Mouse (Mus musculus) lung, adult 2 months (tissue): ENCODE data around the gene Evc. TPM values are rescaled to one million over a fixed set of nuclear protein-coding genes. Genes with fewer than 3 reads are reported as not detected.

Experiments
- DNase-seq: peaks from one replicate; pipeline ENCODE4 v3.0.0; 2022
- H3K4me1 ChIP-seq: fragments of 200-500 bp; 2 replicates; pipeline ENCODE4 v1.6.1; 2011; ENCODE audit warnings: low read length; ENCODE audit not compliant: control insufficient read depth, insufficient read depth
- H3K4me3 ChIP-seq: fragments of 200-500 bp; replicated peaks from 2 replicates; pipeline ENCODE3; 2011; ENCODE audit warnings: low read depth, mild to moderate bottlenecking, control low read depth, low read length; ENCODE audit errors: extremely low read depth
- CTCF ChIP-seq: fragments of 200-500 bp; IDR thresholded peaks from 2 replicates; pipeline ENCODE4 v1.5.1; 2011; ENCODE audit warnings: mild to moderate bottlenecking, low read length, control low read depth; ENCODE audit not compliant: insufficient read depth
- POLR2A ChIP-seq: fragments of 200-500 bp; IDR thresholded peaks from 2 replicates; pipeline ENCODE4 v1.6.1; 2011; ENCODE audit warnings: low read depth, mild to moderate bottlenecking, control low read depth, low read length, borderline replicate concordance; ENCODE audit errors: extremely low read depth
- WGBS: fragments of 180-500 bp; shearing (Covaris S2); methylation state at CpG from one replicate; pipeline ENCODE4 v1.1.7; 2018; 5-methylcytosine and 5-hydroxymethylcytosine counted together
- polyA plus RNA-seq: library from polyadenylated mRNA; depleted of rRNA; stranded (reverse); fragments of >200 nt; gene quantifications from 2 replicates; pipeline ENCODE4 v1.2.3, GENCODE M21; 2012

Gene Evc
- polyA plus RNA-seq, 1 experiment: 11.8 TPM

DNA sequence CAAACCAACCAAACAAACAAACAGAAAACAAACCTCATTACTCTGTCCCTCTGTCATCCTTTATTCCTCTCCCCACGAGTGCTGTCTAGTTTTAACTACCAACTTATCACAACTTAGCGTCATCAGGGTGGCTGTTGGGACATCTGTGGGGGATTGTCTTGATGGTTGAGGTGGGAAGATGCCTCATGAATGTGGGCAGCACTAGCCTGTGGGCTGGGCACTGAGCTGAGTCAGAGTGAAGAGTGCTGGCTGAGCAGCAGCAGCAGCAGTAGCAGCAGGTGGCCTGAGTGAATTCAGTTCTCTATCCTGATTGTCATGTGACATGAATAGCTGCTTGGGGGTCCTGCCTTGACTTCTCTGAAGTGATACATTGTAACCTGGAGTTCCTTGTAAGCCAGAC lies 7.3 kb upstream of the Evc start:
- H3K4me3 ChIP-seq: no peak overlapping the region
- 79% methylated on average over 2 of the region's 2 CpGs for WGBS
- no peak for DNase-seq
- no peak for TF ChIP-seq POLR2A
- no peak for TF ChIP-seq CTCF
- H3K4me1 ChIP-seq: no peaks in the 10 kb centered on the region

DNA sequence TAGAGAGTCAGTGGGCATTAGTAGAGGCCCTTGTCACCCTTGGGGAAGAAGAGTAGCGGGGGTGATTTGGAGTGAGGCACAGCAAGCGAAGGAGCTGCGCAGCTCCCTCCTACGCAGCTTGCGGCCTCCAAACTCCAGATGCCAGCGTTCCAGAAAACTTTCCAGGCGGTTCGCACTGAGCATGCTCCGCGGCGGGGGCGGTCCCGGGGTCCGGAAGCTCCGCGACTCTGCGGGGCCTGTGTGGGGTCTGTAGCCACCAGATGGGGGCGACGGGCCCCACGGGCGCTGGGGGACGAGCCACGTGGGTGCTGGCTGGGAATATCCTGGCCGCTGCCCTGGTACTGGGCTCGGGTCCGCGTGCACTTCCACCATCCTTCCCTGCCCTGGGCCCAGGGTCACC lies 1.6 kb upstream of the Evc start, which contains the start of gene Evc2:
Gene Evc2 (plus strand): TSS at position 212 of the 400 bp plus-strand sequence.
- peak; percentile 72; the same call in 1 of the 2 replicates for TF ChIP-seq POLR2A
- no peak for TF ChIP-seq CTCF
- Histone ChIP-seq H3K4me3 (peak within 1 kb of the TSS; percentile 43), H3K4me1 (no peaks in the 10 kb centered on the region; the same call in 1 of the 2 replicates)
- WGBS: 1% methylated on average over 27 of the region's 27 CpGs
- DNase-seq: peak; percentile 50

DNA sequence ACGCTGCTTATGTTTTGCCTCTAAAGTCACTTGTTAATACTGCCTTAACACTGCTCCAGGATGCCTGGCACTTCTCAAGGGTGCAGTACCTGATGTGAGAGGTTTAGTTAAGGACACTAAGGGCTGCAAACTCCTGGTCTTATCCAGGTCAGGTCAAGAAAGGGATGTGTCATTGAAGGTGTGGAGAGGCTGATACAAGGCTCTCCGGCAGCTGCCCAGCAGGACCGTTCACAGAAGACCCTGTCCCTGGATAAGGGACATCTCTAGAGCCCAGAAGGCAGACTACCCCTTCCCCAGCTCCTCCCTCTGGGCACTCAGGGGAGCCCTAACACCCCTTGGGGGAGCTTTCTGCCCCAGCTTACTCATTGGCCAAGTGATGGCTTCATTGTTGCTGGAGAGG lies 1.0 kb upstream of the Evc start:
- H3K4me1 ChIP-seq: no peaks in the 10 kb centered on the region; the same call in 1 of the 2 replicates
- no peak overlapping the region for H3K4me3 ChIP-seq
- 58% methylated on average over 3 of the region's 3 CpGs for WGBS
- no peak for DNase-seq
- no peak for TF ChIP-seq POLR2A
- TF ChIP-seq CTCF: no peak

DNA sequence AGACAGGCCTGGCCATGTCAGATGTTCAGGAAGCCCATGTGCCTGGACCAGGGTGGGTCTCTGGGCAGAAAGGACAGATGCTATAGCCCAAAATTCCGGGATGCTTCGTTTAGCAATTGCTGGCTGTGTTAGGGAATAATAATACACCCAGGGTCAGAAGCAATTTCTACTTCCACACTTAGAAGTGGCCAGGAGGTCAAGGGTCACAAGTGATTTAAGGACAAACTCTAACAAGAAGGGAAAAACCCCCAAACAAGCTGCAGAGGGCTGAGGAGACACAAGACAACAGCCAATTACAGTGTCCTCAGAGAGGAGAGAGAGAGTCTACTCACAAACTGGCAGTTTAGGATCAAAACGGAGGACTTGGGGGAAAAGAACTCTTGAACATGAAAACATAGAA lies 1.6 kb downstream of the Evc start:
- H3K4me1 ChIP-seq: no peaks in the 10 kb centered on the region; the same call in 1 of the 2 replicates
- WGBS: 58% methylated on average over 3 of the region's 3 CpGs
- TF ChIP-seq CTCF: no peak
- no peak for TF ChIP-seq POLR2A
- no peak for DNase-seq
- H3K4me3 ChIP-seq: no peak overlapping the region

DNA sequence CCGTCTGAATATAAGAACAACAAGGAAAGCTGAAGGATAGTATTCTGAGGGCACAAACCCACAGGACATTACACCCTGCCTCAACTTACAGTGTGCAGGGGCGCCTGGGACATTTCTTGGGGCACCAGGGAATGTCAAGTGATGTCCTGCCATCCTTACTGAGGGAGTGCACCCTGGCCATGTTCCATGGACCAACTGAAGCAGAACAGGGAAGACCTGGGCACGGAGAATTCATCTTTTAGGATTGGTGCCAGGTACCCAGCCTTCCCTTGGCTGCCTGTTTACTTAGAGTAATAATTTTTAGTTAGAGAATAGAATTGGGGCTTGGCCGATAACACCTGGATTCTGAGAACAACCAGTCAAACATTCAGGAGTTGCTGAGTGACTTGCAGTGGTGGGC lies 4.6 kb downstream of the Evc start:
- H3K4me3 ChIP-seq: no peak overlapping the region
- 78% methylated on average over 4 of the region's 4 CpGs for WGBS
- TF ChIP-seq CTCF (no peak), POLR2A (no peak)

DNA sequence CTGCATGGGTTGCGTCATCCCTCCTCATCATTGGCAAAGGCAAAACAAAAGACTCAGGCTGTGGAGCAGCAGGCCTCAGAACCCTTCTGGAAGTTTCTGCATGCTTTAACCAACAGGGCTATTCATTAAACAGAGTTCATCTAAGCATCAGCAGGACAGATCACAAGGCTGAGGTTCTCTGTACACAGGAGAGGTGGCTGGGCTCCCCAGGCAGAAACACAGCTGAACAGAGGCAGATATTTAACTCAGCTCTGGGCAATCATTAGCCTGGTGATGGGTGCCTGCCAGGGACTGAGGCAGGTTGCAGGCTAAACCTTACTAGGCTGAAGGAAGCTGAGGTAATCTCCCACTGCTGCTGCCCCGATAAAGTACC lies 5.6 kb downstream of the Evc start:
- no peaks in the 10 kb centered on the region for H3K4me1 ChIP-seq
- DNase-seq: no peak
- H3K4me3 ChIP-seq: no peak overlapping the region
- TF ChIP-seq CTCF: no peak
- no peak for TF ChIP-seq POLR2A
- WGBS: 84% methylated on average over 2 of the region's 2 CpGs

More for the DNA sequence above, 4.6 kb downstream of the Evc start:
- DNase-seq: no peak
- H3K4me1 ChIP-seq: no peaks in the 10 kb centered on the region

DNA sequence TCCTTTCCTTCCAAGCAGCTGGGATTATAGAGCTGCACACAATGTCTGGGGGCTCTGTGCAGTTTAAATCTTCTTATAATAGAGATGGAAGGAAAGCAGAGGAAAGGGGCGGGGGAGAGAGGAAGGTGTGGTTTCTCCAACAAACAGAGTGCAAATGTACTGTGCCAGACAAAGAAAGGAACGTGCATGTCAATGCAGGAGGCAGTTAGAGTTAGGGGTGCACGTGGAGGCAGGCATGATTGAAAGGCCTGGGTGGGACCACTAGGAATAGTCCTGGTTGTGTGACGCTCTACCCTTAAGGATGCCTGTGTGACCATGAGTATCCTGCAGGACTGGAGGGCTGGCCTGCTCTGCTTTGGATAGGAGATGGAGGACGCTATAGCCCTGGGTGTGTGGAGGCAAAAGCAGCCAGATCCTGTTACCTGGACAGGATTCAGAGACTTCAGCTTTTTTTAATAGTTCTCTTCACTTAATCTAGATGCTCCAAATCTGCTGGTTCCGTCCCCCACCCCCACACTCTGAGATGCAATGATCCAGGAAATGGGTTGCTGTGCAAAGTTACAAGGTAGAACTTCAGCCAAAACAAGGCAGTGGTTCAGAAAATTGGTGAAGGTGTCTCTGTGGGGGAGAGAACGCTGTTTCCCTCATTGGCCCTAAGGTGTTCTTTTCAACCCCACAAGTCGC lies 6.1 kb downstream of the Evc start:
- DNase-seq: no peak
- TF ChIP-seq CTCF: no peak
- no peak for TF ChIP-seq POLR2A
- WGBS: 75% methylated on average over 8 of the region's 8 CpGs
- Histone ChIP-seq H3K4me3 (no peak overlapping the region), H3K4me1 (no peaks in the 10 kb centered on the region)

DNA sequence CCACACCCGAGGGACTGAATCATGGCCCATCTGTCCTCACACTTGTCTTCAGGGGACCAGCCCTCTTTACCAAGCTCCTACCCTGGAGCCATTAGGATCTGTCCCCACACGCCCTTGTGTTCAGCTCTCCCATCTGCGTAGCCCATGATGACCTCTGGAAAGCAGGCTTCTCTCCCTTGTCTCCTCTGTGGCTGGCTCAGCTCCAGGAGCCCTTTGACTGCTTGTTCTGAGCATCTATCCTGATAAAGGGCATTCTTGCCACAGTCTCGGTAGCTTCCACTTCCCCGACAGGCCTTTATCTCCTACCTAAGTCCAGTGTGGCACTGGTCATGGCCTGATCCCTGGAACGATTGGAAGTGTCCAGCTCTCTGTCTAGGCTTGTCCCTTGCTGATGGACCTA lies 10.0 kb downstream of the Evc start:
- H3K4me3 ChIP-seq: no peak overlapping the region
- TF ChIP-seq POLR2A (no peak), CTCF (no peak)
- no peaks in the 10 kb centered on the region for H3K4me1 ChIP-seq
- DNase-seq: no peak
- WGBS: 80% methylated on average over 6 of the region's 6 CpGs

DNA sequence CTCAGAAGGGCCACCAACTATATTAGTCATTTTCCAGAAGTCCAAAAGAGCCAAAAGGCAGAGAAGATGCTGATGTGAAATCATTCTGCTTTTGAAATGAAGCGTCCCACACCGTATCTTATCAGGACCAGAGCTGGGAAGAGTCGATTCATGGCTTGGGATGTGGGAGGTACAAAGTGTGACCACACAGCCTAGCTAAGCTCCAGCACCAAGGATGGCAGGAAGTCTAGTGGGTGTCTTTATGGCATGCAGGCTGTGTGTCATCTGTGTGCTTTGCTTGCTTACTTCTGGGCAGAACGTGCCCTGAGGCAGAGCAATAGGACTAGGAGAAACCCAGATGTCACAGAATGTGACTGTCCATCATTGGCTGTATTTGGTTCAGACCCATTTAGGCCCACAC lies 15.9 kb downstream of the Evc start:
- WGBS: 81% methylated on average over 4 of the region's 4 CpGs
- no peak for DNase-seq
- no peak overlapping the region for H3K4me3 ChIP-seq
- no peaks in the 10 kb centered on the region for H3K4me1 ChIP-seq
- TF ChIP-seq POLR2A (no peak), CTCF (no peak)

DNA sequence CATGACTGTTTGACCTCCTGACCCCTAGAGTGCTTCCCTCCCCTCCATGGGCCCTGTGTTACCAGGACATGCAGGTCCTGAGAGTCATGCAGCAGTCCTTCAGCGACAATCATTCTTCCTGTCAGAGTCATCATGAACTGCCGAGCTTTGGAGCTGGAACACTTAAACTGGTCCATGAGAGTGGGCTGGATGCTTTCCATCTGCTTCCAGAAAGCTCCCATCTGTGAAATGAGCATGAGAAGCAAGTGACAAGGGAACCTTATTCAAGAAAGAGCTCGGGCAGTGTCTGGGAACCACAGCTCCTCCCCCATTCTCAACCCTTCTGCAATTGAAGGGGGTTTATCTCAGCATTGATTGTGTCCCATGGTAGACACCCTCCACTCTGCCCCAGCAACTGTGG lies 16.5 kb downstream of the Evc start:
- DNase-seq: no peak
- WGBS: 64% methylated on average over 3 of the region's 3 CpGs
- Histone ChIP-seq H3K4me3 (no peak overlapping the region), H3K4me1 (no peaks in the 10 kb centered on the region)
- TF ChIP-seq POLR2A (no peak), CTCF (no peak)
